Mouse (Mus musculus): ENCODE results near the gene Usp17la.
"Not testable (repeated sequence)": the region's sequence is repeated elsewhere in the genome, so short reads cannot be mapped to it uniquely, and the experiment has no call there.

Usp17la gene

DNA sequence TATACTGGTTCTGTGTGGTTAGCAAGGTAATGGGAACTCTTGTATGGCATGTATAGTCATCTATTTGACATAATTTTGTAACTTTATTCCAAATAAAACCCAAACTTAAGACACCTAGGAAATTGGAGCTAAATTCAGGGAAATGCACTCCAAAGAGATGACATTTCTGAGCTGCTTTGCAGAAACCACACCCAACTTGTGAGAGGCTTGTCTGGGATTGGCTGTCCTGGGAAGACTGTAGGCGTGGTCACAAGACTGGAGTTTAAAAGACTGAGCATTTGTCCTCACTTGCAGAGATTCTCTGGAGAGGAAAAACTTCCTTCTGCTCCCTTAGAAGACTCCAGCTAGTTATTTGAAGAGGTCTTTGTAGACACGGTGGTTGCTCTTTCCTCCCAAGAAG is at the start of gene Usp17la:
Gene Usp17la, plus strand, starts transcription at position 301 of the 400 bp plus-strand sequence.
- not testable (repeated sequence) for DNase-seq (ENCODE audit: low read depth, low spot score)

DNA sequence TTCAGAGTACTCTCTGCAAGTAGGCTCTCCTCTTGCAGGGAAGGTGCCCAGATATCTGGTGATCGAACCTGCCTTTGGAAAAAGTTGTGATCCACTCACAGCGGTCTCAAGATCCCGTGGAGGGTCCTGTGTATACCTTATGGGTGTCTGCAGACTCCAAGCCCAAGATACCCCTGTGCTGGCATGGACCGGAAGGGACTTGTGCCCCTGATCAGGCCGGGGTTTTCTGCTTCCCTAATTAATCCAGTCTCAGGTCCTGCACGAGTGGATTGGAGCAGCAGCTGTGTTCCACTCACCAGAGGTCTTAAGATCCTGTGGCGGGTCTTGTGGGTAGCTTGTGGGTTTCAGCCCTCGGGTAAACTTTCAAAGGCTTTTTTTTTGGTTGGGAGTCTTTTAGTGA is 46.5 kb upstream of the Usp17la start:
- DNase-seq (ENCODE audit: low read depth, low spot score) = not testable (repeated sequence)

GRCm38 (mm10) chr7:104842503-104842902 is 14.3 kb upstream of the Usp17la start, which contains the start of gene Usp17lb:
TSS of gene Usp17lb (minus strand) at chr7:104842603.
- no peak for DNase-seq (ENCODE audit: low read depth, low spot score)

GRCm38 (mm10) chr7:104843731-104844287 is 13.0 kb upstream of the Usp17la start:
- no peak for DNase-seq (ENCODE audit: low read depth, low spot score)

DNA sequence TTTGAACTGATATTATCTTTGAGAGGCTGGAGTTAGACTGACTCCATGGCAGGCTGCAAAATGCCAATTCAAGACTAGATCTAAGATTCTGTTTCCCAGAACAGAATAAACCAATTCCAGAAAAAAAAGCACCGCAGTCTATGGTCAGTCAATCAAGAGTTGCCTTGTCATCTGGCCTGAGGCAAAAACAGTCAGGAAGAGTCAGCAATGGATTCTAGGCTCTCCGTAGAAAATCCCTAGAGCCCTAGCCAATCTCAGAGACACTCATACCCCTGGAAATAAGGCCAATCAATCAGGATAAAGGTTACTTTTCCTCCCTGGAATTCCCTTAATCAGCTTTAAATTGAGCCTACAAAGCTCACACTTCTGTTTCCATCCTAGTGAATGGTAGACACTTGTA is 5.3 kb upstream of the Usp17la start:
- DNase-seq (ENCODE audit: low read depth, low spot score) = not testable (repeated sequence)

DNA sequence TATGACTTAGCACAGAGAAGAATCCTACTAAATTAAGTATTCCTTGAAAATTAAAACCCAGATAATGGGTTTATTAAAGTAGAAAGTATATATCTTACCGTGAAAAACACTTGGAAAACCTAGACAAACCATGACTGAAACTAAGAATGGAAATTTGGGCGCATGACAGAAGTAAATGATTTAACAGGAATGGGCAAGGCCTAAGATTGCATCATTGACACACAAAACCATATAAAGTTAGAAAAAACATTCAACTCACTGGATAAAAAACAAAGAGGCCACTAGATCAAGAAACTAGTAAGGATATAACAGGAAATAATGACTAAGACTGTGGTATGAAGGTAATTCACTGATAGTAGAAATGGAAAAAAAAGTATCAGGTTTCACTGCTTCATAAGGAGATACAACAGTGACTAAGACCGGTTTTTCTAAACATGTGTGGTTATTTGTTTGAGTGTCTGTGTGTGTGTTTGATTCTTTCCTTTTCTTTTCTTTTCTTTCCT is 1.5 kb upstream of the Usp17la start:
- no peak for DNase-seq (ENCODE audit: low read depth, low spot score)

DNA sequence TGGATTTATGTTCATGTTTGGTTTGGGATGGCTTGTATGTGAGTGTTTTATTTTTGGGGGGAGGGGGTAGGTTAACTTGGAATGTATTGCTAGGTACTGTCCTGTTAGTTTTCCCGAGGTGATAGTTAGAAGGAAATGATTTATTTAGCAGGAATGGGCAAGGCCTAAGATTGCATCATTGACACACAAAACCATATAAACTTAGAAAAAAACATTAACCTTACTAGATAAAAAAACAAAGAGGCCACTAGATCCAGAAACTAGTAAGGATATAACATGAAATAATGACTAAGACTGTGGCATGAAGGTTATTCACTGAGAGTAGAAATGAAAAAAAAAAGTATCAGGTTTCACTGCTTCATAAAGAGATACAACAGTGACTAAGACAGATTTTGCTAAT is 874 bp downstream of the Usp17la start:
- DNase-seq (ENCODE audit: low read depth, low spot score) = no peak

GRCm38 (mm10) chr7:104861381-104861780 is 4.6 kb downstream of the Usp17la start:
- no peak for DNase-seq (ENCODE audit: low read depth, low spot score)

- no peak for DNase-seq (ENCODE audit: low read depth, low spot score)
These were observed 20.9 kb downstream of the Usp17la start, which contains the start of gene Olfr665 for GRCm38 (mm10) chr7:104877731-104878130. TSS of gene Olfr665 (plus strand) at chr7:104878031.

DNA sequence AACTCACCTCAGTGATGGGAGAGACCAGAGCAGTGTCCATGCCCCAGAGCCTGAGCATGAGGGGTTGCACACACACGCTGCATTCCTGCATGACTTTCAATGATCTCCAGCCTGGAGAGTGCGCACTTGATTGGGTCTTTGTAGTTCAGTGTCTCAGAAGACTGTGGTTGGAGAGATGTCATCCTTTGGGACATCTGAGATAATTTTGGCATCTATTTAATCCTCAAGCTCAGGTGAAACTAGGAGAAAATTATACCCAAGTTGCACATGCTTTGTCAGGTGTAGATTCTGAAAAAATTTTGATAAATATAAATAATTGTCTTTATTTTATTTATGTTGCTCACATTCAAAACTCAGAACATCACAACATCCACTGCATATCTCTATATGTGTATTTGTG is 39.0 kb downstream of the Usp17la start, which contains the start of gene Olfr666:
Gene Olfr666, minus strand, starts transcription at position 101 of the 400 bp plus-strand sequence.
- DNase-seq (ENCODE audit: low read depth, low spot score) = no peak
